Mouse (Mus musculus) kidney, postnatal 25 days (tissue): ENCODE data around the gene Orai2.
A peak's percentile ranks its signal among the peaks of the same experiment; 100 is the strongest.
"Not testable (repeated sequence)": the region's sequence is repeated elsewhere in the genome, so short reads cannot be mapped to it uniquely, and the experiment has no call there.

ENCODE experiments used
- DNase-seq, 2 experiments: peaks; one replicate each; pipeline ENCODE4 v3.0.0; 2021; ENCODE audit warnings: mixed read lengths in 2 of 2

Gene Orai2

GRCm38 (mm10) chr5:136172939-136173338, 2.4 kb upstream of the Orai2 start:
- DNase-seq: no peak

- DNase-seq: no peak
Measured at GRCm38 (mm10) chr5:136171363-136172341, 1.1 kb upstream of the Orai2 start.

- peak; percentile 30 to 60 for DNase-seq
Measured at GRCm38 (mm10) chr5:136169626-136170511, 644 bp downstream of the Orai2 start.

DNA sequence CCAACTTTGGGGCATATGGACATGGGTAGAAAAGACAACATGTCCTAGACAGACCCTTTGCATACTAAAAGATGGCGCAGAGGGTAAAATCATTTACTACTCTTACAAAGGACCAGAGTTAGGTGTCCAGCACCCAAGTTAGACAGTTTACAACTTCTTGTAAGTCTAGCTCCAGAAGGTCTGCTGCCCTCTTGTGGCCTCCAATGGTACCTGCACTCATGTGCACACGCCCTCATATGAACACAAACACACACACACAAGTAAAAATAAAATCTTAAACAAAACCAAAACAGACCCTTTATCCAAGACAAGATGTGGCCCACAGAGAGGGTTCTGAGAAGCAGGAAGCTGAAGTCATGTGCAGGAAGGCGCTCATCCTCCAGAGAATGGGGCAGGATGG, 2.4 kb downstream of the Orai2 start:
- no peak for DNase-seq

DNA sequence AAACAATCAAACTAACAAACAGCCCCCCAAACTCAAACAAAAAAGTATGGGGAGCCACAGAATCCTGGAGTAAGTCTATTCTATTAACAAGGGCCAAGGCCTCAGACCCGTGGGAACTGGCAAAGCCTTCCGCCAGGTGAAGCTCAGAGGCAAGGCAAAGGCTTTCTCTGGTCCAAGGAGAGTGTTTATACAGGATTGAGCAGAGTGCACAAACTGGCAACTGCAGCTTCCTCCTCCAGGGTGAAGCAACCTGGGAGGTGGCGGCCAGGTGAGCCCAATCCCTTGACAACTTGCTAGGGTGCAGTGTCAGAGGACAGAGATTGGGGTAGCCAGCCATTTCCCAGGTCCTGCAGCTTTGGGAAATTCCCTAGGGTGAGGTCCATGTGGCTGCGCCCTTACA, 3.2 kb downstream of the Orai2 start:
- no peak for DNase-seq

DNA sequence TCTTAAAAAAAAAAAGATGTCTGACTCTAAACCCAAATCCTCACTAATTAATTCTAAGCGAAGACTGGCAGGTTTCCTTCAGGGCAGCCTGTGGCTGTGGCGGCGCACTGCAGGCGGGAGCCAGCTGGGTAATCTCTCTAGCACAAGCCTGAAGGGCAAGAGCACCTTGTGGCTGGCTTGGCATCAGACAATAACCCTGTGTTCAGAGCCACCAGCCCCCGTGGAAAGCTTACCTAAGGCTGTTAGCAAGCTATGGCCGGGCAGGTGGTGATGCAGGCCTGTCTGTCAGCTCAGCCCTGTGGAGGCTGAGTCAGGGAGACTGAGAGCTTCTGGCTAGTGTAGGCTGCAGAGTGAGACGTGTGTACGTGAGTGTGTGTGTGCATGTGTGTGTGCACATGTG, 5.3 kb downstream of the Orai2 start:
- DNase-seq: no peak

- DNase-seq: no peak
Measured at GRCm38 (mm10) chr5:136163807-136164474, 6.6 kb downstream of the Orai2 start.

- peak; percentile 20 to 57 for DNase-seq
Measured at GRCm38 (mm10) chr5:136160084-136160483, 10.4 kb downstream of the Orai2 start.

- DNase-seq: peak; percentile 25 to 60
Measured at GRCm38 (mm10) chr5:136155399-136155798, 15.1 kb downstream of the Orai2 start.

GRCm38 (mm10) chr5:136152365-136152764, 18.1 kb downstream of the Orai2 start:
- DNase-seq: no peak

GRCm38 (mm10) chr5:136149134-136149576, 21.4 kb downstream of the Orai2 start:
- DNase-seq: not testable (repeated sequence)

GRCm38 (mm10) chr5:136147704-136148103, 22.8 kb downstream of the Orai2 start:
- DNase-seq: no peak

- no peak for DNase-seq
Measured at GRCm38 (mm10) chr5:136146936-136147335, 23.6 kb downstream of the Orai2 start.

DNA sequence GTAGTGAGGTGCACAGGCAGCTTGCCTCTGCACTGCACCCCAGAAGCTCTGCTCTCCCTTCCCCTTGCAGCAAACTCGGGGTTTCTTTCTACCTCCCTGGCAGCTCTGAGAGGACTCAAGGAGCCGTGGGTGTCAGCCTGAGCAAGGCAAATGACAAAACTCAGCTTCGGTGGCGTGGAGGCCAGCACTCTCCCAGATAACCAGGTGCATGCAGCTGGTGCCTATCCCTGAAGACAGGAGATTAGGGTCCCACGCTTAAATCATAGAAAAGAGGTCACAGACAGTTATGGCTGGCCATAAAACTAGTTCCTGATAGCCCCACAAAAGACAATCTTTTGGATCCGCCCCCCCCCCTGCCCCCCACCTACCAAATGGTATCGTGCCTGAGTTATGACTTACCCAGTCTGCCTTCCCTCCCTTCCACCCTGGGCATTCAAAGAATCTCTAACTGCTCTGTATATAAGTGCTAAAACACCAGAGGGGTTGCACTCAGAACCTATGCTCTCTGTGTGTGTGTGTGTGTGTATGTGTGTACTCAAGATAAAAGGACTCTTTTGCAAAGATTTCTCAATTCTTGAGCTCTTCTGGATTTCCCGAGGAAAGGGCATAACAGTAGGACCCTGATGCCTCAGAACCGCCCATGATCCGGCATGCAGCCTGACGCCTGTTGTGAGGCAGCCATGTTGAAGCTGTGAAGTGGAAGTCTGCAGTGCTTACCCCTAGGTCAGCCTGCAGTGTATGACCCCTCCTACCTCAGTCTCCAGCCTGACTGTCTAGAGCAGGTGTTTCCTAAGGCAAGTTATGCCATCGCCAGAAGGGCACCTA, 25.7 kb downstream of the Orai2 start:
- DNase-seq: no peak

DNA sequence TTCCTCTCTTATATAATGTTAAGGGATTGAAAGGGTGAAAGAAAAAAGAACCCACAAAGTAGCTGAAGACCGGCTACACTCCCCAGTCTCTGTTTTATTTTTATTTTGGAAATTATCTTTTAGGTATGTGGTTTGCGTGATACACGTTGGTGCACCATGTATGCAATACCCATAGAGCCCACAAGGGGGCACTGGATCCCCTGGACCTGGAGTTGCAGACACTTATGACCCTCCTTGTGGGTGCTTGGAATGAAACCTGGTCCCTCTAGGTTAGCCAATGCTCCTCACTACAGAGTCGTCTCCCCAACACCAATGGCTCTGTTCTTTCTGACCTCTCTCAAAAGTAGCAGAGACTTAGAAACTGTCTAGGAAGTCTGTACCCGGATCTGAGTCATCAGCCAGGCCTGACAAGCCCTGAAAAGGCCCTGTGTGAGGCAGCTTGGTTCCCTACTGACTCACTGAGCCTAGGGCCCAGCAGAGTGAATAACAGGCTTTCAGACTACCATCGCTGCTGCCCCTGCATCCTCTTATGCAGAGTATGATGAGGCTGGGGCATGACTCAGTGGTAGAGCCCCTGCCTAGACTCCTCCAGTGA, 27.3 kb downstream of the Orai2 start:
- peak in 1 of 2 experiments; percentile 25 for DNase-seq

- DNase-seq: no peak
Measured at GRCm38 (mm10) chr5:136142746-136143145, 27.8 kb downstream of the Orai2 start.

GRCm38 (mm10) chr5:136140057-136140482, 30.4 kb downstream of the Orai2 start:
- no peak for DNase-seq

DNA sequence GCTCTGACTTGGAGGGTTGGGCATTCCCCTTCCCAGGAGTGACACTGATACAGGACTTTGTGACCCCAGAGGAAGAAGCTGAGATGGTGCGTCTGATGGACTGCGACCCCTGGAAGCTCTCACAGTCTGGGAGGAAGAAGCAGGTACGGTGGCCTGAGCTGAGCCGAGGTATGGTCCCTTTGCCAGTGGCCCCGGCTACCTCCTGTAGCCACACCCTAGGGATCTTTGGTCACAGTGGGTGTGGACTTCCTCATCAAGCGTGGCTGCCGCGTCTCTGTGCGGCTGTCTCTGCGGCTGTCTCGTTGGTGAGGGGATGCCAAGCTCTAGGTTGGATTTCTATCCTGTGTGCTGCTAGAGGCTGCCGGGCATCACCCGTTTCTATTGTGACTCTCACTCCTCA, 31.1 kb downstream of the Orai2 start:
- DNase-seq: no peak

DNA sequence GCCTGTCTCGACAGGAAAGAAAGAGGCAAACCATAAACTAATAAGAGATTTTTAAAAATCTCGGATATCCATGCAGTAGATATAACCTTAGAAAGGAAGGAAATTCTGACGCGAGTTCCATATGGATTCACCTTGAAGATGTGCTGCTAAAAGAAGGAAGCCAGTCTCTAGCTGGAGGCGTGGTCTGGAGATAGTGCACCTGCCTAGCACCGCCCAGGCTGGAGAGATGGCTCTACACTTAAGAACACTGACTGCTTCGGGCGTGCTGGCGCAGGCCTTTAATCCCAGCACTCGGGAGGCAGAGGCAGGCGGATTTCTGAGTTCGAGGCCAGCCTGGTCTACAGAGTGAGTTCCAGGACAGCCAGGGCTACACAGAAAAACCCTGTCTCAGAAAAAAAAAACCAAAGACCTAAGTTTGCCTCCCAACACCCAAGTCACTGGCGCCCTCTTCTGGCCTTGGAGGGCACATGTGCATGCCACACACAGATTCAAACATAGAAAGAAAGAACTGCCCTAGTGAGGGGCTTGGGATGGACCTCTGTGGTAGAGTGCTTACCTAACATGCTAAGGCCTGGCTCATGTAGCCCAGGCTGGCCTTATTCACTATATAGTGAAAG, 32.7 kb downstream of the Orai2 start:
- DNase-seq: peak; percentile 57 to 63

- DNase-seq: no peak
Measured at GRCm38 (mm10) chr5:136136292-136136990, 34.1 kb downstream of the Orai2 start.
